Mouse (Mus musculus) CD4-positive, CD25-positive, alpha-beta regulatory T cell, adult 2 months (primary cell): Measurements from ENCODE around the gene Ncf2.
"Not testable (repeated sequence)": the region's sequence is repeated elsewhere in the genome, so short reads cannot be mapped to it uniquely, and the experiment has no call there.

Experiments
- DNase-seq: peaks from one replicate; pipeline ENCODE4 v3.0.0-alpha.2; 2012; ENCODE audit warnings: low read depth, low spot score

Ncf2 gene

GRCm38 (mm10) chr1:152799897-152800296, at the start of gene Ncf2:
Gene Ncf2, plus strand, starts transcription at chr1:152800194.
- no peak for DNase-seq

DNA sequence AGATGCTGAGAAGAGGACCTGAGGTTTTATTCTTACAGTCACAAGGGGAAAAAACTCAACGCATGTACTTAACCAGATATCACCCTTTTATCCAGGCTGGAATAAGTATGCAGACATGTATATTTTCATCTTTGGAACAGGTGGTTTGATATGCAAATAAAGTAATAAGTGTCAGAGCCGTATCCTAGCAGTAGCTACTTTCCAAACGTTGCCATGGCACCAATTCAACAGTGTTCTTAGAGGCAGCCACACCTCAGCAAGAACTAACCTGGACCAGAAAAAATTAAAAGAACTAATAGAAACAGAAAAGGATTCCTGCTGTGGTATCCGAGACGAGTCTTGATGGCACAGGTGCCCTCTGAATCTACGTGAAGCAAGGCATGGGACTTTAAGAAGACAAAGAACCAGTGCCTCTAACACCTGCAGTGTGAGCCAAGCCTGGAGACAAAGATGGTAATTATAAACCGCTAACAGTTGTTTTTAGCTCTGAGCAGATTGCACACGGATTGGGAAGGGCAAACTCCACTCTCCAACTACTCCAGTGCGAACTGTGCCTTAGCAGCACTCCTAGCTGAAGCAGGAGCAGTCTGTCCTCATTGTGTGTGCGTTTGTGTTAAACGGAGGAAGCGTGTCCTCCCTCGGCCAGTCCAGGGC, 49.6 kb upstream of the Ncf2 start, which contains the start of gene Apobec4:
Apobec4 (plus strand) TSS at position 240 of the 654 bp plus-strand sequence.
- no peak for DNase-seq

- DNase-seq, result no peak
These were observed 38.2 kb upstream of the Ncf2 start for GRCm38 (mm10) chr1:152761791-152762190.

GRCm38 (mm10) chr1:152766032-152766772, 33.8 kb upstream of the Ncf2 start, which contains the start of the genes Rgl1 and Arpc5:
Gene Rgl1, minus strand, starts transcription at chr1:152766351.
Gene Arpc5, plus strand, starts transcription at chr1:152766542.
- peak; percentile 99 for DNase-seq

DNA sequence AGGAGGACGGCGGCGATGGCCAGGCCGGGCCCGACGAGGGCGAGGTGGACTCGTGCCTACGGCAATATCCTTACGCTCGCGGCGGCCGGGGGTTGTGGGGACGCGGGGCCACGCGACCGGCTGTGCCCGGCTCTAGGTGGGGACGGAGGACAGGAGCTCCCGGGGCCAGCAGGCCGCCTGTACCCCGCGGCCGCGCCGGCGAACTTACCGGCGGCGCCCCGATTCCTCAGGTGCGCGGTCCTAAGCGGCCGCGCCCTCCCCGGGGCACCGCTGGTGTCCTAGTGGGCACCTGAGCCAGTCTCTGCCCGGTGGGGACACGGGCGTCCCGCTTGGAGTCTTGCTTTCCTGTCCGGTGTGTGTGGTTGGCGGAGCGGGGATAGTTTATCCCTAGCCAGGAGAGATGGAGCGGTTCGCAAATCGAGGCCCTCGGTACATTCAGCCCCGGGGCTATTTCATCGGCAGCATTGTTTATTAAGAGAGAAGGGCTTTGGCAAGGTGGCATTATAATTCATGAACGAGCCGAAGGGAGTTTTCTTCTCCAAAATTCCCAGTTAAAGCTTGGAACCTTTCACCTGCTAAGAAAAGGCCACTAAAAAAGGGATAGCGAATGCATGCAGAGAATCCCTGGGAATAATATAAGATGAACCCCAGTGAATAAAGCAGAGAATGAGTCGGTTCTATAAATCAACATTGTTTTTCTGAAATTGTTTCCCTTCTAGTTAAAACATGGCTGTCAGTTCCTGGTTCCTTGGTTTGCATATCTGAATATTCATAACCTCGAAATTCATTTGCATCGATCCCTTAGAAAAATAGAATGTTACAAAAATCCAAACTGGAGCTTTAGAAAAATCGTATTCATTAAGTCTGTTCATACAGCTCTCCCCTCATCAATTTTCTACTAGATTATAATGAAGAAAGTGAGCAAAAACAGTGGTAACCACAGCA, 32.9 kb upstream of the Ncf2 start:
- DNase-seq, result peak; percentile 41

- peak; percentile 90 for DNase-seq
These were observed 32.1 kb upstream of the Ncf2 start for GRCm38 (mm10) chr1:152767749-152768488.

DNA sequence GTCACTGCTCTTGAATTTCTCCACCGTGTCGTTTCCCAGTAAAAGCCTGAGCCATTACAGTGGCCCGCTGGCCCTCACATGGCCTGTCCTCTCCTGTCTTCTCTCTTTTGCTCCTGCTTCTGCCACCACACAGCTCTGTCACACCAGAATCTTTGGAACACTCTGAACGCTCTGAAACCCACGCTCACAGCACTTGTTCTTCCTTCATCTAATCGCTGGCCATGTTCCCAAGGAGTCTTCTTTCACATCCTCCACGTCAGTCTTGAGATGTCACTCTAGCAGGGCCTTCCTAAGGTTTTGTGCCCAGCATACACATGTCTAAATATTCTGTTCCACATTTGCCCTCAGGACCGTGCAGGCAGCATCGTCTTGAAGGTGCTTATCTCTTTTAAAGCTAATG, 29.0 kb upstream of the Ncf2 start:
- no peak for DNase-seq

DNA sequence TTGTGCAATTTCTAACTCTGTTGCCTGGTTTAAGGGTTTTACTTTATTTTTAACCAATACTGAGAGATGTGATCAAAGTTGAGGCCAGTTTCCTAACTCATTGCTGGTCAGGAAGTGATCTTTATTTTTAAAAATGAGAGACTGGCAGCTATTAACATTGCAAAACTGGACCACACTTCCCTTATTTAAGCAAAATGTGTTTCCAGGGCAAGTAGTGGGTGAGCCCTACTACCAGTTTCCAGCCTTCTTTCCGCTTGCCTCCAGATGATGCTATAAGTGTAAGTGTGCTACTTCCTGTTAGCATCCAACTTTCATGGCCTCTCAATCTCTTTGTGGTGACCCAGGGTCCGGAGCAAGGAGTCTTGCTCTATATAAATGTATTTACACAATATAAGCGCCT, 25.4 kb upstream of the Ncf2 start:
- DNase-seq, result not testable (repeated sequence)

DNA sequence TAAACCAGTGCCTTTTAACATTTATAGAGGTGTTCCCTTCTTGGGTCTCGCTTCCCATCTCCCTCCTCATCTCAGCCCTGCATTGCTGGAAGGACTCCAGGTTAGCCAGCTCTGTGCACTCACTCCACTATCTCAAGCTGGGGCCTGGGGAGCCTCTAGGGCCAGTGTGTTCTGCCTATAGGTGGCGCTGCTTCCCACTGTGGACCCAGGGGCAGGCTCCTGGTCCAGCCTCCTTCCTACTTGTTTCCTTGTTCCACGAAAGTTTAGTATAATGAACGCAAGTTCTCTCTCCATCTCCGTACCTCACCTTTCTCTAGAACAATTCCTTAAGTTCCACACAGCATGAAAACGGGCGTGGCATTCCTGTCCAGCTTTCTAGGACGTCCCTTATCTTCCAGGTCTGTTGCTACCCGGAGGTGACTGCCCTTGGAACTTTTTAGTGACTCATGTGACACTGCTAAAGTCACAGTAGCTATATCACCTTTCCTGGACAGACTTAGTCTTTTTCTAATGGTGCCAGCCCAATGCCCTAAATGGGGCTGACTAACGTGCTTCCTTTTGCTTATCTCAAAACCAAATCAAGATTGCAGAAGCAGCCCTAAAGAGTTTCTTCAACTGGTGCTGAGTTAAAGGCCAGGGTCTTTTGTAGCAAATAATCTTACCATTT, 20.8 kb upstream of the Ncf2 start:
- peak; percentile 75 for DNase-seq

DNA sequence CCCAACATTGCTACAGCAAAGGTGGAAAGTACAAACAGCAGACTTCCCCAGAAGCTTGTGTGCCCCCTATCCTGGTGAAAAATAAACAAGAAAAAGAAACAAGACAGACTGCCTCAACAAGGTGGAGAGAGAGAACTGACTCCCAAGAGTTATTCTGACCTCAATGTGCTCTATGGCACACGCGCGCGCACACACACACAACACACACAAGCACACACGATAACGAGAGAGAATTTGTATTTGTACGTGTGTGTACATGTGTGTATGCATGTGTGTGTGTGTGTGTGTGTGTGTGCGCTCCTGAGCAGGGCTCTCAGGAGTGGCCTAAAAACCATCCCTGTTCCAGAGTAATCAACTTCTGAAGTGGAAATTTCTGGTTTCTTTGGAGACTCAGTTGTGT, 15.4 kb upstream of the Ncf2 start:
- no peak for DNase-seq

DNA sequence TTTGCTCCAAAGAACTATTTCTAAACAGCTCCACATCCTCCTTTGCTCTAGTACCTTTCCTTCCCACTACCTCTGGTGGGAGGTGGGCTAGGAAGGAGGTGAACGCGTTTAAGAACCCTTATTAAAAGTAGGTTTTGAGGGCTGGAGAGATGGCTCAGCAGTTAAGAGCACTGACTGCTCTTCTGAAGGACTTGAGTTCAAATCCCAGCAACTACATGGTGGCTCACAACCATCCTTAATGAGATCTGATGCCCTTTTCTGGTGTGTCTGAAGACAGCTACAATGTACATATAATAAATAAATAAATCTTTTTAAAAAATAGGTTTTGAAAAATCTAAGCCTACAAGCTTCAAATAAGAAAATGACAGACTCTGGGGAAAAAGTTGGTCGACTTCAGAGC, 14.5 kb upstream of the Ncf2 start:
- not testable (repeated sequence) for DNase-seq

- no peak for DNase-seq
These were observed 13.0 kb upstream of the Ncf2 start for GRCm38 (mm10) chr1:152786953-152787352.

DNA sequence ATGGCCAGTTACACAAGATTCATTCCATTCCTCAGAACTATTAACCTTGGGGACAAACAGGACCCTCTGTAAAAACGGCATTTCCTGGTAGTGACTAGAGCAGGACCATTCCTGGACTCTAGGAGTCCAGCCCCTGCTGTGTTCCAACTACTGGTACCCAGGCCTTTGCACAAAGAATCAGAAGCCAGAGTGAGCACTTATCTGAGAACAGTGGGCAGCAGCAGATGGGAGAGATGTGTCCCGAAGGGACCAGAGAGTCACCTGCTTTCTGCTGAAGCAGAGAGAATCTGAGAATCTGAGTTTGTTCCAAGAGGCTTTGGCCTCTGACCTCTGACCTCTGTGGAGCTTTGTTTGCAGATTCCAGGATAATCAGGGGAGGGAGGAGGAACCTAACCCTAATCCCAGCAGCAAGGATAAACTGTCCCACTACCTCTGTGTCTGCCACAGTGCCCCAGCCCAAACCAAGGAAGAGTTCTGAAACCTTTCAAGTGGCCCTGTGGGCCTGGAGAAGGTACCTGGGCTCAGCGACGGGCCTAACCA, 11.8 kb upstream of the Ncf2 start:
- no peak for DNase-seq

GRCm38 (mm10) chr1:152790254-152790653, 9.7 kb upstream of the Ncf2 start:
- peak; percentile 51 for DNase-seq

GRCm38 (mm10) chr1:152790821-152791220, 9.2 kb upstream of the Ncf2 start:
- DNase-seq, result no peak

- no peak for DNase-seq
These were observed 8.7 kb upstream of the Ncf2 start for GRCm38 (mm10) chr1:152791269-152791668.

DNA sequence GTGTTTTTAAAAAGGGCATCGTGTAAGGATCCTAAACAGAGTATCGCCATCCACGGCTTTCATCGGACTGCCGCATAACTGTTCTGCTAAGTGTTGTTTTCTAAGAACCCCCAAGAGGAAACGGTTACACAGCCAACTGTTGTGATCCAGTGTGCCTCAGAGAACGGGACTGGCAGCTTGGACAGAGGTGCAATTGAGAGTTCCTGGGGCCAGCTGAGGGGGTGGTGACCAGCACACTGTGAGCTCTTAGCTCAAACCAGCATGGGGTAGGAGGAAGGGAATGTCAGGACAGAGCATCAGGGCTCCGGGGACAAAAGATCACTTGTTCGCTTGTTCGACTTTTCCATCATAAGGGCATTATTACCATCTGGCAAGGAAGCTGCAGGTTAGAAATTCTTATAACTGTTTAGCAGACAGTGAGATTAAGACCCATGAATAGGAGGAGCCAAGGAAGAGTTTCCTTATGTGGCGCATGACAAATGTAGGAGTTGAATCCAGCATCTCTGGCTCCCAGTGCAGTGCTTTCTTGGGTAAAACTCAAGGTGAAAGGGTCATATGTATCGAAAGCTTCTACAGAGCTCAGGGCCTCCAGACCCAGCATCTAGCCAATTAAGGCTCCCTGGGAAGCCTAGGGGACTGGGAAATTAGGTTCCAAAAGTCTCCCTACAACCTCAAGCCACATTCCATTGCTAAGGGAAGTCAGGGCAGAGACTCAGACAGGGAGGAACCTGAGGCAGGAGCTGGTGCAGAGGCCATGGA, 7.1 kb upstream of the Ncf2 start:
- no peak for DNase-seq

GRCm38 (mm10) chr1:152793495-152794130, 6.4 kb upstream of the Ncf2 start:
- DNase-seq, result no peak

GRCm38 (mm10) chr1:152795688-152796255, 4.2 kb upstream of the Ncf2 start:
- no peak for DNase-seq
